Mouse (Mus musculus) CD4-positive, CD25-positive, alpha-beta regulatory T cell, adult 2 months (primary cell): ENCODE data around the gene Ccdc177.
A peak's percentile ranks its signal among the peaks of the same experiment; 100 is the strongest.

Experiments used
- DNase-seq: peaks from one replicate; pipeline ENCODE4 v3.0.0-alpha.2; 2012; ENCODE audit warnings: low read depth, low spot score

The Ccdc177 gene

DNA sequence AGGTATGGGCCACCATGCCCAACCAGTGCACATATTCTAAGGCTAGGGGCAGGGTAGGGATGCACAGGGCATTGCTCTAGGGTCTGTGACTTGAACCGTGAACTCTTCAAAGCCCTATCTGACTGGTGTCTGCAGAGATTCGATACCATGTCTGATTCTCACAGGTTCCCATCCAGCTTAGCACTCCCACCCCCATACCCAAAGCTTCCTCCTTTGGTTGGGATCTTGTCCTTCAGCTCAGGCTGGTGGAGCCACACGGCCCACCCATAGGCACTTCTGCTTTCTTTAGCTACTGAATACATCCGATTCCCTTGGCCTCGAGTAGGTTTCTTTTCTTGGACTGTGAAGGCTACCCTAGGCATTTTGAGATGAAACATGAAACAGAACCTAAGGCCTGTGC lies 24.5 kb upstream of the Ccdc177 start:
- DNase-seq = no peak

DNA sequence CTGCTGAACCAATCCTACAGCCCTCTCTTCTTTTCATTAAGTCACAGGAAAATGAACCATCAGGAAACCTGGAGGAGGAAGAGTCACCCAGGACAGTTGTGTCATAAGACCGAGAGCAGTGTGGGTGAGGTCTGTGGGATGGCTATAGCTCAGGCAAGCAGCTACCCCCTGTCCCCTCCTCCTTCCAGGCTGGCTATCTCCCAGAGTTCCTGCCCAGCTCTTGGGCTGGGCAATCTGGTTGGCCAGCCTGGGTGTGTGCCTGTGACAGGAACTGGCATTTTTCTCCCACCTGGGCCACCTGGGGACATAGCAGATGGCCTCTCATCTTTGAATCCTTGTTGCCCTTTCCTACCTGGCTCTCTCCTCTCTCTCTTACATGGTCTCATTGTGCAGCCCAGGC lies 23.4 kb upstream of the Ccdc177 start:
- no peak for DNase-seq

- DNase-seq = no peak
Measured at GRCm38 (mm10) chr12:80782892-80783291, 22.4 kb upstream of the Ccdc177 start.

DNA sequence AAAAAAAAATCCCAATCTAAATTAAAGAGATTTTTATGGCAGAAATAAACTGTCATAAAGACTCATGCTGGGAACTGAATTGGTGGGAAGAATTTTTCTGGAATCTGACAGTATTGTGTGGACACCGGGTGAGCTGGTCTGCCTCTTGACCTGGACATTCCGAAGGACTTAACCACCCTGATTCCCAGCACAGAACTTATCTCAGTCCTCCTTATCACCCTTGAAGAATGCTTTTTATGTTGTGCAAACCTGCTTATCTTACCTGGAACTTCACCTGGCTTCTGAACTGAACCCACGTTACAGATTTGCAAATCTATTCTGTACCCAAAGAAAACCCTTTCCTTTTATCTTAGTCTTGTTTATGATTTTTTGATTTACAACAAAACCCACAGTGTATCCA lies 21.7 kb upstream of the Ccdc177 start:
- DNase-seq = no peak

GRCm38 (mm10) chr12:80779760-80780159 lies 19.3 kb upstream of the Ccdc177 start:
- no peak for DNase-seq

GRCm38 (mm10) chr12:80778188-80778936 lies 17.9 kb upstream of the Ccdc177 start:
- DNase-seq = peak; percentile 55

DNA sequence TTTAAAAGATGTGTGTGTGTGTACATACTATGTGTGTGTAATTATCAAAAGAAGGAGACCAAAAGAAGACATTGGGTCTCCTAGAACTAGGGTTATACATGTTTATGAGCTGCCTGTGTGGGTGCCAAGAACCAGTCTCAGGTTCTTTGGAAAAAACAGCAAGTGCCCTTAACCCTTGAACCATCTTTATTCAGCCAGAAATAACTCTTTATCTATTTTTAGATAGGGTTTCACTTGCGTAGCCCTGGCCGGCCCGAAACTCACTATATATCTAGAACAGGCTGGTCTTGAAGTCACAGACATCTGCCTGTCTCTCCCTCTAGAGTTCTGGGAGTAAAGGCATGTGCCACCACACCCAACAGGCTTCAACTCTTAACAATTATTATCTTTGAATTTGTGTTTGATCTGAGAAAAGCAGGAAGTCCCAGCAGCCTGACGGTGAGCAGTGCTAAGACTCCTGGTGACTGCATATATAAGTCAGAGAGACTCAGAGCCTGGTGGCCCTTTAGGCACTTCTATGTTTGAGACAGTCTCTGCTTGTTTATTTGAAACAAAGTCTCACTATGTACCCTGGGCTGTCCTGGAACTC lies 15.7 kb upstream of the Ccdc177 start:
- peak; percentile 47 for DNase-seq

DNA sequence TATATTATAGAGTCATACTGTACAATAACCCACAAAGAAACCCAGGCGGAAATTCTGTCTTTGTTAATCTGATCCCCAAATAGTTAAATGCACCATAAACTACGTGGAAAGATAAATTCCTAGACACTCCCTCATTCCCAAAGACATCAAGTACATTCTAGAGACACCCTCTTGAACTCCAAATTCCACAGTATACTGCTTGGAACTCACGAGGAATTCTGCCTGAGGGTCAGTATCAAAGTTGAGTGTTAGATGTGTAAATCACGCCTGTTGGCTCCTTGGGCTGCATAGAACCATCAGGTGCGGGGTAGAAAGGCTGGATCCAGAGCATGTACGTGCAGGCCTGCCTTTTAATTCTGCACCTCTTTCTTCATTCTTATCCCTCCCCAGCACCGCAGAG lies 14.3 kb upstream of the Ccdc177 start:
- DNase-seq = no peak

DNA sequence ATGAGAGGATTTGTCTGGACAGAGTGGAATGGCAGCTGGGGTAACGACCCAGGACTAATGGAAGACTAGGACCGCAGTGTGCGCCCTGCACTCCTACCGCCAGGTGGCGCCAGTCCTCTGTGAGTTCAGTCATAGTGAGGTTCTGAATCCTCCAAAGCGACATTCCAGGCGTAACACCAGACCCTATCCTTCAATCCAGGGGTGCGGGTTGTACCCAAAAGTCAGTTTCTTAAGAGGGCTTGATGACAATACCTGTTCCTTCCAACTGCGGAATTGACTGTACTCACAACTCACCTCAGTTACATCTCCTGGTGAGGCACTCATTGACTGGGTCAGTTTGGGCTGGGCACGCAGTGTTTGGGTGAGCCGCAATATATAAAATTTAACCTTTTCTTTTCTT lies 9.2 kb upstream of the Ccdc177 start:
- peak; percentile 89 for DNase-seq

DNA sequence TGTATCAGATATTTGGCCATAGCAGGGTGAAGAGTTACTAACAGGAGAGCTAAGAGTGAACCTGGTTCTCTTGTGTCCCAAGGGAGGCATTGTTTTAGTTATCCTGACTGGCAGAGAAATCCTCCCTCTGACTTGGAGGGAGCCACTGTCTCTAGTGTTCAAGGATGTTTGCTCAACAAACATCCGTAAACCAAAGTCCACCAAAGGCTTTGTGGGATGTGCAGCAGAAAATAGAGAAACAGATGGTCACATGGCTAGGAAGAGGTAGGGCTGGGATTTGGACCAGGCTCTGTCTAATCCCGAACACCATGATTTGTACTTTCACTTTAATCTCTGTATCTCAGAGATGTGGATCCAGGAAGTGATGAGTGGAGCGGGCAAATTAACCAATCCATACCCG lies 3.6 kb upstream of the Ccdc177 start:
- no peak for DNase-seq

- DNase-seq = no peak
Measured at GRCm38 (mm10) chr12:80762982-80763381, 2.5 kb upstream of the Ccdc177 start.

DNA sequence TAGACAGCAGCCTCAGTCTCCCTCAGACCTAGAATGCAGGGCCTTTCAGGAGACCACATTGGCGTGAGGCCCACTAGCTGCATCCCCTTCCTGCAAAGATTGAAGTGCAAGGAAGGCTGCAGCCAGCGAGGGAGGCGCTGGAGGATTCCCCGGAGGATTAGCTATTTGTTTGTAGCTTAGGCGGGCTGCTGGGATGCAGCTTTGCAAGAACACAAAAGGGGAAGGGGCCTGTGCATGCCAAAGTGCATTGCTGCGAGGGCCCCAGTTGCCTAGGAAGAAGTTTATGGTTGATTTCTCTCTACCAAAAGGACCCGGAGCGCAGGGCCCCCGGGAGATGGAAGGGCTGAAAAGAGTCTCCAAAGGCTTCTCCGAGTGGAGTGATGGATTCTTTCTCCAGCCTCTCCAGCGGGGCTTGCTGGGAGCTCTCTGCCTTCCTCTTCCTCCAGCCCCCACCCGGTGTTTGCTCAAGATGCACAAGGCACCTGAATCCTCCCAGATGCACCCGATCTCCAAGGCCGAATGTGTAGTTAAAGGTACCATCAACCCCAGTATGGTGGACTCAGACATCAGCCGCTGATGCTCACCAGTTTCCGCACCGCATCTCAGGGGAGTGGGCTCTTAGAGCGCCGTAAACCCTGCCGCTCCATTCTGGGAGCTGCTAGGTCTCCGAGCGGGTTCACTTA lies 633 bp downstream of the Ccdc177 start:
- no peak for DNase-seq

- no peak for DNase-seq
Measured at GRCm38 (mm10) chr12:80759387-80759712, 1.1 kb downstream of the Ccdc177 start.

DNA sequence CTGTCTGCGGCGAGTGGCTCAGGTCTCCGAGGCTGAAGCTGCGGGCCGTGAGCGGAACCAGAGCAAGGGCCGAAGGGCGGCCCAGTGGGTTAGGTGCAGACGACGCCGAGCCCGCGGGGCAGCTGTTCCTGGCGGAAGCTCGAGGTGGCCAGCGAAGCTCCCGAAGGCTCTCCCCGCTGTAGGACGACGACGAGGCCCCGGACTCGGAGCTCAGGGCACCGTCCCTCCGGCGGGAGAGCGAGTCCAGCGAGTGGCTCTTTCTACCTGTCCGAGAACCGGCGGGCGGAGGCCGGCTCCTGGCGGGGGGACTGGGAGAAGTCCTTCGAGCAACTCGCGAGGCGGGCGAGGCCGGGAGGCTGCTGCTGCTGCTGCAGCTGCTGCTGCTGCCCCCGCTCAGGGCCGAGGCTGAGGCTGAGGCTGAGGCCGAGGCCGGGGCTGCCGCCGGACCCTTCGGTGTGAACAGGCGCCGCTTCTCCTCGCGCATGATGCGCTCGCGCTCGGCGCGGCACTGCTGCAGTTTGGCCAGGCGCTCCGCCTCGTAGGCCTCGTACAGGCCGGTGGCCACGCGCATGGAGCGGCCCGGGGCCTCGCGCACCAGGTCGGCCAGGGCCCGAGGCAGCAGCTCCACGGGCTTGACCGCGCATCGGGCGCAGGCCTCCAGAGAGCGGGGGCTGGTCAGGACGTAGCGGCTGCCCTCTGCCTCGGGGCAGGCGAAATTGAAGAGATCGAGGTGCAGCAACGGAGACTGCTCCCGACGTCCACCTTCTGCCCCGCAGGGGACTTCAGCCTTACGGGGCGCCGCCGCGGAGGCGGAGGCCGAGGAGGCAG lies 1.7 kb downstream of the Ccdc177 start:
- peak; percentile 19 for DNase-seq

DNA sequence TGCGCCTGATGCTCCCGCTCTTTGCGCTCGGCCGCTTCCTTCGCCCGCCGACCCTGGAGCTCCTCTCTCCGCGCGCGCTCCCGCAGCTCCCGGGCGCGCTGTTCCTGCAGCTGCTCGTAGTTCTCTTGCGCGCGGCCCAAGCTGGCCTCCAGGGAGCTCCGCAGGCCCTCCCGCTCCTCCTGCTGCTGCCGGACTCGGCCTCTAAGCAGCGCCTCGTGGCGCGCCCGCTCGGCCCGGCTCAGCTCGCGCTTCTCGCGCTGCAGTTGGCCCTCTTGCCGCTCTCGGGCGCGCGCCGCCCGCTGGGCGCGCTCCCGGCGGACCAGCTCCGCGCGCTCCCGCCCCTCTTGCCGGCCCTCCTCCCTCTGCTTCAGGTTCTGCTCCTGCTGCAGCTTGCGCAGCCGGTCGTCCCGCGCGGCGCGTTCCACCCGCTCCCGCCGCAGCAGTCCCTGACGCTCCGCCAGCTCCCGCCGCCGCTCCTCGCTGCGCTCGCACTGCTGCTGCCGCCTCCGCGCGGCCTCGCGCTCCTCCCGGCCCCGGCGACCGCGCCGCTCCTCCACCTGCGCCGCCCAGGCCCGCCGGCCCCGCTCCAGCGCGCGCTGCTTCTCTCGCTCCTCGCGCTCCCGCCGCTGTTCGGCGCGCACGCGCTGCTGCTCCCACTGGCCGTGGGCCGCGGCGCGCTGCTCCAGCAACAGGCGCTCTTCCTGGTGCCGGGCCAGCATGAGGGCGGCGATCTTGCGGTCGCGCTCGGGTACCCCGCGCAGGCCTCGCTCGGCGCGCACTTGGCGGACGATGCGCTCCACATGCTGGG lies 2.5 kb downstream of the Ccdc177 start:
- peak; percentile 51 for DNase-seq

- no peak for DNase-seq
Measured at GRCm38 (mm10) chr12:80751556-80751955, 8.9 kb downstream of the Ccdc177 start.

DNA sequence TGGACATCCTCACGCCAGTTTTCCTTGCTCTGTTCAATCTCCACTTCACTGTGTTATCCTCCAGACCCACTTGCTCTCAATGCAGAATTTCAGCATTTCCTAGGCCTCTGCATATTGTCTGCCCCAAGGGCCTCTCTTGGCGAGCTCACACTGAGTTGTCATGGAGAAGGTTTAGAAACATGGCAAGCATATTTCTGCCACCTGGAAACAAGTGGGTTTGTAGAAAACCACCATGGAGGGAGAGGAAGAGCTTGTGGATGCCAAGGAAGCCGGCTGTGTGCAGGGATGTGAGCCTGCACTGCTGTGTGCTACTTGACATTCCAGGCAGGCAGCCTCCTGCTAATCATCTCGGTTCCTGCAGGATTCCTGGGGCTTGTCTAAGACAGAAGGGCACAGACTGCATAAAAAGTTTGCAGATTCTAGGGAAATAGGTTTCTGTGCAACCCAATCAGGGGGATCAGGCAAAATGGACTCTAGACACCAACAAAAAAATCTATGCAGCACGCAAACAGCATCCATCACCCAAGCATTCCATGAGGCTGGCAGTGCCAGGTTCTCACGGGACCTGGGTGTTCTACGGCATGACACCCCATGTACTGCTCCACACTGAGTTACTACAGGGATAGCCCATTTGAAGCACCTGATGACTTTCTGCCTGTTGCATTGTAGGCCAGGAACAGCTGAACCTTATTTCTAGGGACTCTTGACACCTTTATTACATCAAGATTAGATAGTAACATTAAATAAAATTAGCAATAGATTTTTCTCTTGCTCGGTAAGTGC lies 14.3 kb downstream of the Ccdc177 start:
- DNase-seq = no peak

DNA sequence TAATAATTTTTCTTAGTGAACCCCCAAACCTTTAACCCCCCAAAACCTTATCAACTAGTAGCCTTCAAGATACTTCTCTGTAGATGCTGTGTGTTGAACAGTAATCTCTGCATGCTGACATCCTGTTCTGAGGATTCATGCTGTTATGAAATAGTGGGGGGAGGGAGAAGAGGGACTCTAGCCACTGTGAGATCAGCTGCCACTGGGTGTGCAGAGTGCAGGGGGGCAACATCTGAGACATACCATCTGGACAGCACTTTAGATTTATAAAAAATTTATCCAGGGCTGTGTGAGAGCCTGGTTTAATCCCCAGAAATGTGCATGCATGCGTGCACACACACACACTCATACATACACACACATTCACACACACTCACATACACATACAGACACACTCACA lies 15.9 kb downstream of the Ccdc177 start:
- DNase-seq = no peak

- peak; percentile 55 for DNase-seq
Measured at GRCm38 (mm10) chr12:80739482-80739881, 21.0 kb downstream of the Ccdc177 start.

- DNase-seq = no peak
Measured at GRCm38 (mm10) chr12:80737283-80737600, 23.2 kb downstream of the Ccdc177 start.
